Mouse (Mus musculus) adrenal gland, postnatal 4 days (tissue): ENCODE measurements at regions not wholly inside any gene's neighbourhood (a gene's known extent, or its start where the extent isn't known, plus 50 kb on each side); places are given as distances from the start of the nearest gene placed in this dataset.

Experiments
- DNase-seq, 2 experiments: peaks; one replicate each; pipeline ENCODE4 v3.0.0; 2021 to 2022; ENCODE audit warnings: low spot score in 2 of 2, mixed read lengths in 2 of 2

DNA sequence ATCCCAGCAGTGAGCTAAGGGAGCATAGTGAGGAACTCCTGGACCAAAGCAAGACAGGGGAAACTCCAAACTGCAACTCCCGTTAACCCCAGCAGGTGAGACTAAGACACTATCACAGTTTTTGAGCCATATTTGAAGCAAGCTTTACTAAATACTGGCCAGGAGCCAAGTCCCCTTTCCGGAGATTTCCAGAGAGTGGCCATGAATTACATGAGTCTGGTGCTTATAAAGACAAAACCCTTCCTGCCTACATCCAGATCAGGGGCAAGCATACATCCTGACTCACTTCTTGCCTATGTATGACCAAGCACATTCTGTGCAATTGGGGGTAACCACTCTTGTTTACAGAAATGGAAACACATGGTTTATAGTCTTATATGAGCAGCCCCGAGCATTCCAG is 187.6 kb upstream of the Nr5a2 start:
- no peak for DNase-seq

DNA sequence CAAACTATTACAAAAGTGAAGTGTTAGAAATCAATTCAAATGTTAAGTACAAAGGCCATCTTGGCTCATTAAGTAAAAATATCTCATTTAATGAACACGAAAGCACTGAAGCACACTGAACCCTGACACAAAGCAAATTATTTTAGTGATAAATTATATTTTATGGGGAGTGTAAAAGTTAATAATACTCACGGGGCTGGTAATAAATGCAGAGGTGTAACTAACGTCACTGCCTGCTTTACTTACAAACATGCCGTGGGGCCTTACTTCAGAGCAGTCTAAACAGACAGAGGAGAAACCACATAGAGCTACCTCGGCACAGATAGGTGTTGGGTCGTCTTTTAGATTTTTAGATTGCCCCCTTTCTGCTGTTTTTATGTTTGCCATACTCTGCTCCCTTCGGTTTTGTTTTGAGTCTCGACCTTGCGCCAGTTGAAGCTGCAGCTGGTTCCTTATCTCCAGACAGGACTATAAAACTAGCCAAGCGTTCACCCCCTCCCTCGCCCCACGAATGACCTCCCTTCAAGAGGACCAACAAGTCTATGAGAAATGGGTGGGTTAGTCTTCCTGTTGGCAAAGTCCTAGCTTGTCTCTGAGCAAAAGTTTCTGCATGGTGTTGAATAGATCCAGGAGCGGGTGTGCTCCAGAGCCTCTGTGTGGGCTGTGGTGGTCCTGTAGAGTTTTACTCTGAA is 181.8 kb upstream of the Nr5a2 start:
- no peak for DNase-seq

GRCm38 (mm10) chr1:137141372-137141771 is 181.1 kb upstream of the Nr5a2 start:
- no peak for DNase-seq

DNA sequence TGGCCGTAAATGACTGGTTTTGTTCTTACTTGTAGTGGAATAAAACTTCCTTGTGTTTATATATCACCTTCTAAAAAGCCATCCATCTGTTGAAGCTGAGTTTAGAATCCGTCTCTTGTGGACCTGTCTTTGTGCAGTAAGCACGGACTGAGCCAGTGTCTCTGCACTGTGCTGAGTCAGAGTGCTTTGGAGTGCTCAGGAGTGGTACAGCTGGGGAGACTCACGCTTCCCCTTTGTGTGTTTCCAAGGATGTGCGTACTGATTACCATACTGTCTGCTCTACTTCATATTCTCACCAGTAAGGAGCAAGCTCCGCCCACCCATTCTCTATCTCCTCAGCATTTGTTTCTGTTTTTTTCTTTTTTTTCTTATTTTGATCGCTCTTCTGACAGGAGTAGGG is 175.9 kb upstream of the Nr5a2 start:
- DNase-seq, result no peak

DNA sequence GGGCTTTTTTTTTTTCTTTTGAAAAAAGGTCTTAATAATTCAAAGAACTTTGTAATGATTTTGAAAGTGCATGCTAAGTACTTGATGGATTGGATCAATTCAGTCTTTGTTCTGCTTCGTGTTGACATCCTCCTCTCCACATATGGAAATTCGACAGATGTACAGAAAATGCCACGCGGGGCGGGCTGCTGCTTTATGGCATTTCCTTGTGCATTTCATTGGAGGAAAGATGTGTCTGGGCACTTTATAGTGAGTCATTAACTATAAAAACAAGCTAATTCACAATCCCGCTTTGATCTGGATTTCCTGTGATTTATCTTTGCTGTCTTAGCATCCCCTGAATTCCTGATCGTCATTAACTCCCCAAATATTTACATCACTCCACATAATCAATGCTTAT is 173.5 kb upstream of the Nr5a2 start:
- no peak for DNase-seq

DNA sequence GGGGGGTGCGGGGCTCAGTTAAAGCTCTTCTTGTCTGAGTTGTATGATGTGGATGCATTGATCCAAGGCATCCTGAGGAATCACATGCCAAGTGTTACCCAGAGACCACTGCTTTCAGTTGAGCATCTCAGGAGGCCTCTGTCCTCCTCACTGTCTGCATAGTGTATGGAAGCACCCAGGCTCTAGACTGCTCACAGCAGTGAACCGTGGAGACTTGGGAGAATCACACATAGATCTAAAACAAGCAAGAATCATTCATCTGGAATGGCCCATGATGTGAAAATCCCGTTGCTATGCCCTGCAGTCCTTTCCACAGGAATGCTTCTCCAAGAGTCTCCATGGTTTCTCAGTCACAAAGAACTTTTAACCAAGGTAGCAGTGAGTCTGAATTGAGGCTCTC is 170.0 kb upstream of the Nr5a2 start:
- no peak for DNase-seq

- DNase-seq, result no peak
Observed at GRCm38 (mm10) chr1:137129116-137129515, 168.9 kb upstream of the Nr5a2 start.

GRCm38 (mm10) chr1:137117866-137118265 is 157.6 kb upstream of the Nr5a2 start:
- no peak for DNase-seq

GRCm38 (mm10) chr1:137106444-137106843 is 146.2 kb upstream of the Nr5a2 start:
- DNase-seq, result no peak

DNA sequence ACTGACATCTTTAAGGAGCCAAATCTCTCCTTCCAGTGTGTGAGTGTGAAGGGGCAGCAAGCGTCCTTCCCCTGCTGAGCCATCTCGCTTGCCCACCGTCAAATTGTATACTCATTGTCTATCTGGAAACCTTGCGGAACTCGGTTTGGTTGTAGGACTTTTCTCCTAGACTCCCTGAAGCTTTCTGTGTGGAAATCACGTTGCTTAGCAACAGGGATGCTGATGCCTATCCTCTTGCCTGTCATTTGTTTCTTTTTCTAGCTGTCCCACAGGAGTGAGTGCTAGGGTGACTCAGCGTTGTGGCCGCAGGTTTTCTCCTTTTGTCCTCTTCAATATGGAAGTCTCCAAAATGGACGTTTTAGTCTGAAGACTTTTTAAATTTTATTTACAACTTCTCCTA is 131.5 kb upstream of the Nr5a2 start:
- DNase-seq, result no peak

DNA sequence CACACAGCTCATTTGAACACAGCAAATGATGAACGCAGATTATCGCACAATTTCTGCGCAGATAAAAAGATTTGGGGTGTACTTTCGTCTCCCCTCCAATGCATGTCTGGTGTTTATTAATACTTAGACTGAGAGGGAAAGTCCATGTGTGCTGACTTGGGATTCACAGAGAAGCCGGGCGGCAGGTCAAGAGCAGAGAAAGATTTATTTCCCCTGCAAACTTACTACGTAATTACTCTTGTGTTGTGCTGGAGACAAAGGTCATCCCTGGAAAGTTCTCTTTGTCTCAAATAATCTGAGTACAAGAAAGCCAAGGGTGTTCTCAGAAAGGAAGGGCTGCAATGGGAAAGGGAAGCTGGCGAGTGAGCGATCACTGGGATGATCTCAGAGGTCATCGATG is 127.9 kb upstream of the Nr5a2 start:
- DNase-seq, result no peak

DNA sequence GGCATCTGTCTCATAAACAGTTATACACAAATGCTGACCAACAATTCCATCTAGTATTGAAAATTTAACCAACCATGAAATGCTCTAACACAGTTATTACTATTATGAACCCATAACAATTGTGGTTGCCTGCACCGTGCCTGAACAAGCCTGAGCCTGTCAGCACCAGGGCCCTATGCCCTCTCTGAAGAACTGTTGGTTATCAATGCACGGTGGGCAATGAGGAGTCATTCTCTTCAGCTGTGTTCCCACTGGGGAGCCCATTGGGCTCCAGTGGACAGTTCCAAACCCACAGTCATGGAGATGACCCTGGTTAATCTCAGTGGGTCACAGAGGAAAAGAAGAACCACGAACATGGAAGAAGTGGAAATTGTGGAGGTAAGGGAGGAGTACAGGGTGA is 126.5 kb upstream of the Nr5a2 start:
- DNase-seq, result no peak

- no peak for DNase-seq
Observed at GRCm38 (mm10) chr1:137083500-137083899, 123.3 kb upstream of the Nr5a2 start.

DNA sequence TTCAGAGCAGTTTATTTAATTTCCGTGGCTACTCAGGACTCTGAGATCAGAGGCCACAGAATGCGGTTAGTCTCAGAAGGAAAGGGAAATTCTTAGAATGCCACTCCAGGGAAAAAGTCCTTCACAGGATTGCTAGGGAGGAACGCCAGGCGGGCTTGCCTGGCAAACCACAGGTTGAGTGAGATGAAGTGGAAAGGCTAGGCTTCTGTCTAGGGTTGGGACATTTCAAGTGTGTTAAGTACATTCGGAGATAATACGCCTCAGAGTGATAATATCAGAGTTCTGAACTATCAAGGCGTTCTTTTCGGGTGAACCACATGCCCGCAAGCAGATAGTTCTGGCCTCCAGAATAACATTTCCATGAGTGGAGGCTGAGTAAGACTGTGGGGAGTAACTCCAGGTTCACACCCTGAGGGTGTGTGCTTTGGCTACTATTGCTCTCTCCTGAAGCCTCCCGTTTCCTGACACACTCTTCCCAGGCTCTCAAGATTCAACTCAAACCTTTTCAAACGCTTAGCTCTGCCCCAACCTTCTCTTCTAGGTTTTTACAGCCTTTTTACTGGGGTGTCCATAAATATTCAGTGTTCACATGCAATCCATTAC is 119.3 kb upstream of the Nr5a2 start:
- DNase-seq, result no peak

GRCm38 (mm10) chr1:137074787-137075186 is 114.5 kb upstream of the Nr5a2 start:
- DNase-seq, result no peak

DNA sequence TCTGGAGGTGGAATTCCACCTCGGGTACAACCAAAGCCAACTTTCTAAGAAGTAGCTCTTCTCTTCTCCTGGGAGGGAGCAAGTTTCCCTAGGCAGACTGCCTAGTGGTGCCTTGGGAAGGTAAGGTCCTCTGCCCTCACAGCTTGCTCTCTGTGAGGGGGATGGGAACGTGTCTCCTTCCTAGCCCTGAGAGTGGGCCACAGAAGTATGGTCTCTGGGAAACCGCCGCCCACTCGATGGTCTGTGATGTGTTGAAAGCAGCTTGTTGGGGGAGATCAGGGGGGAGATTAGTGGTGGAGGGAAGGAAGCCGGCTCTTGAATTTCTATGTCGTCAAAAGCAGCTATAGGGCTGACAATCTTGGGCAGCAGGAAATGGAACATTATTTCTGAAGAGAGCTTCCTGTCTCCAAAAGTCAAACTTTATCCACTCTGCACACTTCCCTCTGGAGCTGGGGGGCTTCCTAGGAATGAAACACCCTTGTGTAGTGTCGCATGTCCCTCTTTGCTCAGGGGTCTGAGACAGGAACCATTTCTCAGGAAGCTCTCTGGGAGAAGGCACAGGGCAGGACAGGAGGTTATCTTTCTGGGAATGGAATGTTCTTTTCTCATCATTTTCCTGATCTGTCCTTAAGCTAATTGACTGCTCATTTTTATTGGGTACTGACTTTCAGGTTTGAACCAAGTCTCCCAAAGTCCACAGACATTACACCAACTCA is 113.8 kb upstream of the Nr5a2 start:
- DNase-seq, result no peak

DNA sequence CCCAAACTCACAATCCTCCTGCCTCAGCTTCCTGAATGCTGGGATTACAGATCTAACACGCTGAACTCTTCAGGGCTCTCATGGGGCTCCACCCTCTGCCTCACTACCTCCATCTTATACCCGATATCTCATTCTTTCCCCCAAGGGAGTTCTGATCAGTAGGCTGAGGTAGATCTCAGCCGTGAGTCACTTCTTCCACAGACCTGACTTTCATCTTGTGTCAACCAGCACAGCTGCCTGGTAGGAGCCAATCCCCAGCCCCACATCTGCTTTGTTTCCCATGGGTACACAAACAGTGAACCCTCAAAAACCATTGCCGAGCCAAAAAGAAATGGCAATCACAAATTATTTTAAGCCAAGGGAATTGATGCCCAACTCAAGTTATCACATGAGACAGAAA is 100.7 kb upstream of the Nr5a2 start:
- no peak for DNase-seq

DNA sequence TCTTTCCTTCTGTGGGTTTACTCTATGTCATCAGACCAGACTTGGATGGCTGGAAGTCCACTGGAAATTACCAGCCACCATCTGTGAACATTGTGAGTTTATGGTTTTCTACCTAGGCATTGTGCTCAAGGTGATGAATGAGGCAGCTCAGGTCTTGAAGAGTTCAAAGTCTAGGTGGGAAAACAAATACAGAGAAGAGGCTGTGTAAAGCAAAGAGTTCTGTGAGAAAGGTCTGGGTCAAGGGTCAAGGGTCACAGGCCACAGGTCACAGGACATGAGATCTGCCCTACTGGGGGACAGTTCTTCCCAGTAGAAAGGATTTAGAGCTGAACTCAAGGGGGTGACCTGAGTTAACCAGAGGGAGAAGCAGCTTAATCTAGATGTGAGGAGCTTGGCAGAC is 92.9 kb upstream of the Nr5a2 start:
- no peak for DNase-seq

GRCm38 (mm10) chr1:137051515-137051914 is 91.3 kb upstream of the Nr5a2 start:
- DNase-seq, result no peak

- DNase-seq, result no peak
Observed at GRCm38 (mm10) chr1:137044076-137044475, 83.8 kb upstream of the Nr5a2 start.

- DNase-seq, result no peak
Observed at GRCm38 (mm10) chr1:137042414-137043010, 82.3 kb upstream of the Nr5a2 start.

DNA sequence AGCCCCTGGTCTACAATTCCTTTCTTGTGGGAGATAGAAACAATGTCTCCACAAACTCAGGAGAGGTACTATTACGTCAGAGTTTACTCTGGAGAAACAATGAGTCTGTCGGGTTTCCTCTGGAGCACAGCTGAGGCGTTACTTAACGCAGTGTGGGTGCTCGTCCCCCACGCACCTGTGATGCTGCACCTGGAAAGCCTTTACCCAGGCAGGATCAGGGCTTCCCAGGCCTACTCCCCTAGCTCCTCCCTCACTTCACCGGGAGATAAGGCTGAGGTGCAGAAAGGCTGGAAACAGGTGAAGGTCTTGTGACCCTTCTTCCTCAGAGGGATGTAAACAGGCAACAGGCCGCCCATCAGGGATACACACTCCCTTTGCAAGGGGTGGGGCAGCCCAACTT is 80.7 kb upstream of the Nr5a2 start:
- DNase-seq, result no peak
